Mouse (Mus musculus): ENCODE data around the gene Pgap3.

Pgap3 gene

GRCm38 (mm10) chr11:98412797-98413301, 12.6 kb upstream of the Pgap3 start:
- DNase-seq (ENCODE audit: low read depth, low spot score), result no peak

- no peak for DNase-seq (ENCODE audit: low read depth, low spot score)
Measured at GRCm38 (mm10) chr11:98412273-98412796, 12.0 kb upstream of the Pgap3 start, which contains the start of gene Erbb2. TSS of gene Erbb2 (plus strand) at chr11:98412470.

GRCm38 (mm10) chr11:98409341-98409822, 9.1 kb upstream of the Pgap3 start:
- no peak for DNase-seq (ENCODE audit: low read depth, low spot score)

- DNase-seq (ENCODE audit: low read depth, low spot score), result no peak
Measured at GRCm38 (mm10) chr11:98408872-98409271, 8.6 kb upstream of the Pgap3 start.

GRCm38 (mm10) chr11:98406621-98407020, 6.3 kb upstream of the Pgap3 start:
- no peak for DNase-seq (ENCODE audit: low read depth, low spot score)

GRCm38 (mm10) chr11:98400816-98401215, 526 bp upstream of the Pgap3 start:
- no peak for DNase-seq (ENCODE audit: low read depth, low spot score)

GRCm38 (mm10) chr11:98397946-98398345, 2.3 kb downstream of the Pgap3 start:
- DNase-seq (ENCODE audit: low read depth, low spot score), result no peak

GRCm38 (mm10) chr11:98395041-98395440, 5.2 kb downstream of the Pgap3 start:
- DNase-seq (ENCODE audit: low read depth, low spot score), result no peak

GRCm38 (mm10) chr11:98394301-98394700, 6.0 kb downstream of the Pgap3 start:
- DNase-seq (ENCODE audit: low read depth, low spot score), result peak; percentile 73

GRCm38 (mm10) chr11:98393317-98393716, 7.0 kb downstream of the Pgap3 start:
- DNase-seq (ENCODE audit: low read depth, low spot score), result no peak

GRCm38 (mm10) chr11:98392645-98393044, 7.6 kb downstream of the Pgap3 start:
- no peak for DNase-seq (ENCODE audit: low read depth, low spot score)

- DNase-seq (ENCODE audit: low read depth, low spot score), result no peak
Measured at GRCm38 (mm10) chr11:98392034-98392433, 8.3 kb downstream of the Pgap3 start.

GRCm38 (mm10) chr11:98390141-98390540, 10.1 kb downstream of the Pgap3 start:
- DNase-seq (ENCODE audit: low read depth, low spot score), result no peak

- no peak for DNase-seq (ENCODE audit: low read depth, low spot score)
Measured at GRCm38 (mm10) chr11:98389221-98389780, 11.0 kb downstream of the Pgap3 start.

GRCm38 (mm10) chr11:98388282-98388681, 12.0 kb downstream of the Pgap3 start:
- peak; percentile 65 for DNase-seq (ENCODE audit: low read depth, low spot score)

GRCm38 (mm10) chr11:98387056-98387577, 13.2 kb downstream of the Pgap3 start:
- peak; percentile 67 for DNase-seq (ENCODE audit: low read depth, low spot score)

GRCm38 (mm10) chr11:98386596-98386995, 13.7 kb downstream of the Pgap3 start:
- peak; percentile 57 for DNase-seq (ENCODE audit: low read depth, low spot score)

GRCm38 (mm10) chr11:98385638-98386585, 14.4 kb downstream of the Pgap3 start, which contains the start of gene Pnmt:
TSS of gene Pnmt (plus strand) at chr11:98386450.
- DNase-seq (ENCODE audit: low read depth, low spot score), result peak; percentile 78

- peak; percentile 93 for DNase-seq (ENCODE audit: low read depth, low spot score)
Measured at GRCm38 (mm10) chr11:98384721-98385637, 15.3 kb downstream of the Pgap3 start.

- no peak for DNase-seq (ENCODE audit: low read depth, low spot score)
Measured at GRCm38 (mm10) chr11:98384216-98384615, 16.1 kb downstream of the Pgap3 start.
